Mouse (Mus musculus): ENCODE results near the gene Fabp1. TPM values are rescaled to one million over a fixed set of nuclear protein-coding genes. Genes with fewer than 3 reads are reported as not detected.
A peak's percentile ranks its signal among the peaks of the same experiment; 100 is the strongest.

The Fabp1 gene
- total RNA-seq, 1 experiment = not detected

DNA sequence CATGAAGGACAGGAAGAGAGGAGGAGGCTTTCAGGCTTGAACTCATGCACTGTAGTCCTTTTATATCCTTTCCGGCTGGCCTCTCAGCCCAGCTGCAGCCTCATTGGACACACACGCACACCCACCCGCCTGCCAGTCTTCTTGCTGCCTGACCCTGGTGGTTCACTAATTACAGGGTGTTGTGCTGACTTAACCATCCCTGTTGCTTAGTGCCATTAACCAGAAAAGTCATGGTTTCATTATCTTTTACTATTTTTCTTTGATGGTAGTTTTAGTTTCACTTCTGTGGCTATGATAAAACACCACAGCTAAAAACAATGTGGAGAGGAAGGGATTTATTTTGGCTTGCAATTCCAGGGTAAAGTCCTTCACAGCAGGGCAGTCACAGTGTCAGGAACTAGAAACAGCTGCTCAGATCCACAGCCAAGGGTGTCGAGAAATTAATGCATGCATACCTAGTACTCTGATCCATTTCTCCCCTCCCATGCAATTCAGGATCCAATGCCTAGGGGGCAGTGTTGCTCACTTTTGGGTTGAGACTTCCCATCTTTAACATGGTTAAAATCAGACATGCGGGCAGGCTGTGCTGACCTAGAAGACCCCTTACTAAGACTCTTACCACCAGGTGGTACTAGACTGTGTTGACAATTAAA lies 42.8 kb upstream of the Fabp1 start:
- no peaks in the 10 kb centered on the region for H3K4me1 ChIP-seq (ENCODE audit: control insufficient read depth in 2 of 2, insufficient read depth in 2 of 2, low read length in 2 of 2, poor library complexity in 1 of 2)
- no peak overlapping the region for H3K27ac ChIP-seq (ENCODE audit: insufficient read depth, low read depth, low read length, poor library complexity, severe bottlenecking)
- no peak overlapping the region for H3K9ac ChIP-seq (ENCODE audit: insufficient read depth, low read depth, low read length, poor library complexity, severe bottlenecking)
- no peaks in the 10 kb centered on the region for H3K9me3 ChIP-seq (ENCODE audit: control insufficient read depth, insufficient read depth, low read depth, low read length)
- TF ChIP-seq MAFK (IDR thresholded peaks at IDR 0.05; ENCODE audit: insufficient read depth, low read depth, low read length) = no peak
- TF ChIP-seq ZC3H11A (IDR thresholded peaks at IDR 0.05; ENCODE audit: borderline replicate concordance, low read depth, low read length) = peak; percentile 48; the same call in 1 of the 2 replicates
- in situ Hi-C loops (cut with MboI; ENCODE audit: low sequenced_read_pairs in 2 of 2, unreplicated experiment in 2 of 2) = loop anchor here in 1 of 2 experiments (10.0 to 25.0 kb wide), 2 partner anchors 238 to 631 kb away; no protein-coding TSS in a partner anchor
- H3K4me3 ChIP-seq (ENCODE audit: insufficient read depth in 1 of 2, low read depth in 1 of 2, low read length in 2 of 2, poor library complexity in 1 of 2, severe bottlenecking in 1 of 2) = no peak overlapping the region
- no peaks in the 10 kb centered on the region for H3K36me3 ChIP-seq (ENCODE audit: control insufficient read depth, insufficient read depth, low read length, poor library complexity, severe bottlenecking)
- DNase-seq (ENCODE audit: low read depth, low spot score) = peak; percentile 63

DNA sequence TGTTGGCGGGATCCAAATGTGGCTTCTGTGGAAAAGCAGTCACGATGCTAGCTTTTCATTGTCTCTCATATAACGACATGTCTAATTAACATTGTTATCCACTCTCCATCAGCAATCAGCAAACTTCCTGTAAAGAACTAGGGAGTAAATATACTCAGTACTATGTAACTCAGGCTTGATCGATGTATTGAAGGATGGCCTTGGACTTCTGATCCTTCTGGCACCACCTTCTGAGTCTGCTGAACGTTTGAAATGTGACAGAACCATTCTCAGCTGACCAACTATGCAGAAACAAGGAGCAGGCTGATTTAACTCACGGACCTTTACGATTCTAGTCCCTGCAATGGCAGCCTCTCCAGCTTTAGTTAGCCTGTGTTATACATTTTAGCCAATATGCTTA lies 38.3 kb upstream of the Fabp1 start:
- TF ChIP-seq CHD2 (IDR thresholded peaks at IDR 0.05; ENCODE audit: low read depth, low read length) (no peak), ZNF384 (IDR thresholded peaks at IDR 0.05; ENCODE audit: low read depth, low read length) (no peak), MAFK (IDR thresholded peaks at IDR 0.05; ENCODE audit: insufficient read depth, low read depth, low read length) (no peak), HCFC1 (IDR thresholded peaks at IDR 0.05; ENCODE audit: borderline replicate concordance, insufficient read depth, low read length) (no peak), ZC3H11A (IDR thresholded peaks at IDR 0.05; ENCODE audit: borderline replicate concordance, low read depth, low read length) (no peak)
- no peak for DNase-seq (ENCODE audit: low read depth, low spot score)
- H3K4me1 ChIP-seq (ENCODE audit: control insufficient read depth in 2 of 2, insufficient read depth in 2 of 2, low read length in 2 of 2, poor library complexity in 1 of 2) = peaks cover 0 to 4% of the 10 kb centered on the region in 2 experiments; a peak in 1 of 4 replicates
- in situ Hi-C loops (cut with MboI; ENCODE audit: low sequenced_read_pairs in 2 of 2, unreplicated experiment in 2 of 2) = loop anchor here in 1 of 2 experiments (10.0 to 25.0 kb wide), 2 partner anchors 134 to 626 kb away; no protein-coding TSS in a partner anchor
- H3K4me3 ChIP-seq (ENCODE audit: insufficient read depth in 1 of 2, low read depth in 1 of 2, low read length in 2 of 2, poor library complexity in 1 of 2, severe bottlenecking in 1 of 2) = no peak overlapping the region
- no peak overlapping the region for H3K27ac ChIP-seq (ENCODE audit: insufficient read depth, low read depth, low read length, poor library complexity, severe bottlenecking)
- H3K9ac ChIP-seq (ENCODE audit: insufficient read depth, low read depth, low read length, poor library complexity, severe bottlenecking) = no peak overlapping the region
- no peaks in the 10 kb centered on the region for H3K9me3 ChIP-seq (ENCODE audit: control insufficient read depth, insufficient read depth, low read depth, low read length)
- no peaks in the 10 kb centered on the region for H3K36me3 ChIP-seq (ENCODE audit: control insufficient read depth, insufficient read depth, low read length, poor library complexity, severe bottlenecking)

DNA sequence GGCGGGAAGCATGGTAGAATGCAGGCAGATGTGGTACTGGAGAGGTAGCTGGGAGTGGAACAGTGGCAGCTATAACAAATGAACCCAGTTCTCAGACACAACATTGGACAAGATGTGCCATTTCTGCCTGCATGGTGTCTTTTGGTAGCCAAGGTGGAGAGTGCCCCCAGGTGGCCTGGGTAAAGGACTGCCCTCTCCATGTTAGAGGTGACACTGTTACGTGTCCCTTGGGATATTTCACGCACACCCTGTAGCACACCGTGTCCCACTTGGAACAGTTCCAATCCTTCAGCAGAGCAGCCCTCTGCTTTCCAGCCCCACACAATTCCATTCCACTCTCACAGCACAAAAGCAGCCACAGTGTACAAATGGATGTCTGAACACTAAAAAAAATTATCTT lies 37.4 kb upstream of the Fabp1 start:
- Histone ChIP-seq H3K36me3 (ENCODE audit: control insufficient read depth, insufficient read depth, low read length, poor library complexity, severe bottlenecking) (no peaks in the 10 kb centered on the region), H3K9me3 (ENCODE audit: control insufficient read depth, insufficient read depth, low read depth, low read length) (no peaks in the 10 kb centered on the region), H3K4me1 (ENCODE audit: control insufficient read depth in 2 of 2, insufficient read depth in 2 of 2, low read length in 2 of 2, poor library complexity in 1 of 2) (peaks cover 0 to 4% of the 10 kb centered on the region in 2 experiments; a peak in 1 of 4 replicates), H3K4me3 (ENCODE audit: insufficient read depth in 1 of 2, low read depth in 1 of 2, low read length in 2 of 2, poor library complexity in 1 of 2, severe bottlenecking in 1 of 2) (no peak overlapping the region), H3K27ac (ENCODE audit: insufficient read depth, low read depth, low read length, poor library complexity, severe bottlenecking) (no peak overlapping the region), H3K9ac (ENCODE audit: insufficient read depth, low read depth, low read length, poor library complexity, severe bottlenecking) (no peak overlapping the region)
- DNase-seq (ENCODE audit: low read depth, low spot score) = no peak
- no peak for TF ChIP-seq MAFK (IDR thresholded peaks at IDR 0.05; ENCODE audit: insufficient read depth, low read depth, low read length)
- TF ChIP-seq HCFC1 (IDR thresholded peaks at IDR 0.05; ENCODE audit: borderline replicate concordance, insufficient read depth, low read length) = no peak
- TF ChIP-seq CHD2 (IDR thresholded peaks at IDR 0.05; ENCODE audit: low read depth, low read length) = no peak
- TF ChIP-seq ZC3H11A (IDR thresholded peaks at IDR 0.05; ENCODE audit: borderline replicate concordance, low read depth, low read length) = no peak; the same call in 1 of the 2 replicates
- TF ChIP-seq ZNF384 (IDR thresholded peaks at IDR 0.05; ENCODE audit: low read depth, low read length) = no peak
- in situ Hi-C loops (cut with MboI; ENCODE audit: low sequenced_read_pairs in 2 of 2, unreplicated experiment in 2 of 2) = loop anchor here in 1 of 2 experiments (10.0 to 25.0 kb wide), 2 partner anchors 133 to 625 kb away; no protein-coding TSS in a partner anchor

GRCm38 (mm10) chr6:71164394-71164793 lies 35.2 kb upstream of the Fabp1 start:
- peak overlapping the region in 1 of 2 experiments; percentile 44; a peak in 1 of 4 replicates for H3K4me3 ChIP-seq (ENCODE audit: insufficient read depth in 1 of 2, low read depth in 1 of 2, low read length in 2 of 2, poor library complexity in 1 of 2, severe bottlenecking in 1 of 2)
- DNase-seq (ENCODE audit: low read depth, low spot score) = peak; percentile 45
- TF ChIP-seq CHD2 (IDR thresholded peaks at IDR 0.05; ENCODE audit: low read depth, low read length) = no peak
- H3K4me1 ChIP-seq (ENCODE audit: control insufficient read depth in 2 of 2, insufficient read depth in 2 of 2, low read length in 2 of 2, poor library complexity in 1 of 2) = peaks cover 0 to 4% of the 10 kb centered on the region in 2 experiments; a peak in 1 of 4 replicates
- no peak overlapping the region for H3K27ac ChIP-seq (ENCODE audit: insufficient read depth, low read depth, low read length, poor library complexity, severe bottlenecking)
- in situ Hi-C loops (cut with MboI; ENCODE audit: low sequenced_read_pairs in 2 of 2, unreplicated experiment in 2 of 2) = loop anchor here in 1 of 2 experiments (10.0 to 25.0 kb wide), 2 partner anchors 130 to 623 kb away; no protein-coding TSS in a partner anchor
- H3K9me3 ChIP-seq (ENCODE audit: control insufficient read depth, insufficient read depth, low read depth, low read length) = no peaks in the 10 kb centered on the region
- H3K9ac ChIP-seq (ENCODE audit: insufficient read depth, low read depth, low read length, poor library complexity, severe bottlenecking) = no peak overlapping the region
- H3K36me3 ChIP-seq (ENCODE audit: control insufficient read depth, insufficient read depth, low read length, poor library complexity, severe bottlenecking) = no peaks in the 10 kb centered on the region
